Mouse (Mus musculus): Measurements from ENCODE around the gene Ipmk. TPM values are rescaled to one million over a fixed set of nuclear protein-coding genes. Genes with fewer than 3 reads are reported as not detected.
A peak's percentile ranks its signal among the peaks of the same experiment; 100 is the strongest.

The Ipmk gene
- total RNA-seq, 2 experiments from 2014 or later: 39.0 to 40.5 TPM

DNA sequence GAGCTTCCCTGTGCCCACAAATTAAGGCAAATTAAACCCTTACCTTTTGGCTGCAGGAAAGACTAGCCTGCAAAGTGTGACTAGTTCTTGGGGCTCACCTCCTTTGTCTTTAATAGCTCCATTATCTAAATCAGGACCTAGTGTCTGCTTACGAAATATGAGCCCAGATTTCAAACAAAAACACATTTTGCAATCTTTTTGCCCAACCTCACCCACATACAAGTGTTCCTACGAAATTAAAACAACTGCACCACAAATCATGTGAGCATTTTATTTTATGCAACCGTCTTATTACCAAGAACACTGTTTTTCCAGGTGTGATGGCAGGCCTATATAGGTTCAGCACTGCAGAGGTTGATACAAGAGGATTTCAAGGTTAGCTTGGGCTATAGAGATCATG, 4.4 kb upstream of the Ipmk start:
- Histone ChIP-seq H3K27ac (peak overlapping the region; percentile 29; the same call in 1 of the 2 replicates), H3K4me3 (peak overlapping the region; percentile 99)
- no peak for TF ChIP-seq CTCF (conservative IDR thresholded peaks at IDR 0.05)
- no peak for DNase-seq (ENCODE audit: low spot score in 2 of 2)

DNA sequence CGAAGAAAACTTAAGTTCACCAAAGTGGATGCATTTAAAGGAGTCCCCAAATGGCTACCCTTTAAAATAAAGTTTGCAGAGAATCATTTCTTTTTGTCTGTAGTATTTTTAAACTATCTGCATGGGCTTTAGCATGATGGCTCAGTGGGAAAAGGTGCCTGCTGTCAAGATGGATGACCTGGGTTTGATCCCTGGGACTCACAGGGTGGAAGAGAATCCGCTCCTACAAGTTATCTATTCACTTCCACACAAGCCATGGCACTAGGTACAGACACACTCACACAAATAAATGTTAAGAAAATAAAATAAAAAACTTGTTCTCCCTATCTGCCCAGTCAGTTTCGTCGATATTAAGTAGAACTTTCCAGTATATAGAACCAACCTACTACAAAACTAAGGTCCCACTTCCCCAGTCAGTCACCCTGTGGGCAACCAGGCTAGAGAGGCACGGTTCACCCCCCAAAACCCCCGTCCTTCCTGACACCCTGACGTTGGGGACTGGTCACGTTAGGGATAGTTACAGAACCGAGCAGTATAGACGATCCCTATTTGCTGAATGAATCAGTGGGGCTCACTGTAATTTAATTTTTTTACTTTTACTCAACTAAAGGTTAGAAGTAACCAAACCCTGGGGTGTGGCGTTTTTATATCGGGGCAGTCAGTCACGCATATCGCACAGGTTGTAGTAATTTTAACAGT, 3.8 kb upstream of the Ipmk start:
- no peak for TF ChIP-seq CTCF (conservative IDR thresholded peaks at IDR 0.05)
- Histone ChIP-seq H3K27ac (peak overlapping the region; percentile 97), H3K4me3 (peak overlapping the region; percentile 99)
- DNase-seq (ENCODE audit: low spot score in 2 of 2): no peak

DNA sequence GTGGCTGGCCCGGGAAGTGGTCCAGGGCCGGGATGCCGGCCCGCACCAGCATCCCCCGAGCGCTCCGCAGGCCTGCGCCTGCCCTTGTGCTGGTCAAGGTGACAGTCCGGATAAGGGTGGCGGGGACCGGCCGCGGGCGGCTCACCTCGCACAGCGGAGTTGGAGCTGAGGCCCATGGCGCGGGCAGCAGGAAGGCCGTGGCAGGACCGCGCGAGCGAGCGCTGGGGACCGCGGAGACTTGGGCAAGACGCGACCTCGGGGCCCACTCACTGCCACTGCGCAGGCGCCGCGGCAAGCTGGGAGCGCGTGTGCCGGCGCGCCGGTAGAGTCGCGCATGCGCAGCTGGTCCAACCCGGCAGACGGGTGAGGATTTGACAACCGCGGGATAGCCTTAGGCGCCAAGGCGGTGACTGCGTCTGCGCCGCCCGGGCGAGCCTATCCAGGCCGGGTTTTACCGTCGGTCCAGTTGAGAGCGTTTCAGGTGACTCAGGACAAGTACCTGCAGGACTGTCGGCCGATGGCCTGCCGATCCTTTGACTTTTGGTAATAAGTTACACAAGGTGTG, 2.9 kb upstream of the Ipmk start, which contains the start of gene Cisd1:
Cisd1 (minus strand) TSS at position 376 of the 565 bp plus-strand sequence.
- peak within 1 kb of the TSS; percentile 97 for H3K27ac ChIP-seq
- H3K4me3 ChIP-seq: peak within 1 kb of the TSS; percentile 99
- TF ChIP-seq CTCF (conservative IDR thresholded peaks at IDR 0.05): no peak
- DNase-seq (ENCODE audit: low spot score in 2 of 2): peak; percentile 94 to 95

DNA sequence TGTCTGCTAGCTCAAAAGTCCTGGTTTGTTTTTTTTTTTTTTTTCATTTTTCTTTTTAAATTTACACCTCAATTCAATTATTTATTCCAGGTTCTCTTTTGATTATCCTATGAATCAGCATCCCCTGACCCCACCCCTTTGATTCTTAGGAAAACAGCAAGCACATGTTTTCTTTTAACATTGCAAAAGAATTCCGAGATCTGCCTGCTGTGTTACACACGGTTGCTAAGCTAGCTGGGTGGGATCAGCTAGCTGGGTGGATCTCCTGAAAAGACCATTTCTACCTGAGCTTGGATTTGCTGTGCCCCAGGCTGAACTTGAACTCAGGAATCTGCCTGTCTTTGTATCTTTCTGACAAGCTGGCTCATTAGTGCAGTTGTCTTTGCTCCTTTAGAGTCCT, 1.5 kb upstream of the Ipmk start:
- no peak overlapping the region for H3K4me3 ChIP-seq
- no peak for TF ChIP-seq CTCF (conservative IDR thresholded peaks at IDR 0.05)

DNA sequence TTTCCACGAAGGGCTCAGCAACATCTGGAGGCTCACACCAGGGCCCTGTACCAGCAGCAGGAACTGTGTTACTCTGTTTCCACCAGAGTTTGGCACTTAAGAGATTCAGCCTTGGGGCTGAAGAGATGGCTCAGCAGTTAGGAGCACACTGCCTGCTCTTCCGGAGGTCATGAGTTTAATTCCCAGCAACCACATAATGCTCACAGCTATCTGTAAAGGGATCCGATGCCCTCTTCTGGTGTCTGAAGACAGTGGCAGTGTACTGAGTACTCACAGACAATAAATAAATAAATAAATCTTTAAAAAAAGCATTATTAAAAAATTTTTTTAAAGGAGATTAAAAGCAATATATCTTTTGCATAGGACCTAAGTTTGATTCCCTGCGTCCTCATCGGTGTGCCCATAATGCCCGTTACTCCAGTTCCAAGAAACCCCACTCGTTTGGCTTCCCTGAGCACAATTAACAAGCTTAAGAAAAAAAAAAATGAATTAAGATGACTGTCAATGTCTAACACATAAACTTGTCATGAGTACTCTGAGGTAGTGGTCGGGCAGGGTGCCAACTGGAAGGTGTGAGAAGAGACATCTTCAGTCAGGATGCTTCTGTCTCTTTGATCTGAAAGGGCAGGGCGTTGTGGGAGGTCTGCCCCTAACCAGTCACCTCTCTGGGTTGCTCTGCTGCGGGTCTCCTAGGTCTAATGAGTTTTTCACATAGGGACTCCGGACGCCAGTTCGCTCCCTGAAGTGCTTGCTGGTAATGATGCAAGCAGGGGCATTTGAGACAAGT, 648 bp upstream of the Ipmk start:
- DNase-seq (ENCODE audit: low spot score in 2 of 2): no peak
- TF ChIP-seq CTCF (conservative IDR thresholded peaks at IDR 0.05): peak; percentile 68
- H3K27ac ChIP-seq: peak overlapping the region; percentile 97
- H3K4me3 ChIP-seq: peak overlapping the region; percentile 92

More for the DNA sequence above, 1.5 kb upstream of the Ipmk start:
- H3K27ac ChIP-seq: no peak overlapping the region
- DNase-seq (ENCODE audit: low spot score in 2 of 2): no peak

DNA sequence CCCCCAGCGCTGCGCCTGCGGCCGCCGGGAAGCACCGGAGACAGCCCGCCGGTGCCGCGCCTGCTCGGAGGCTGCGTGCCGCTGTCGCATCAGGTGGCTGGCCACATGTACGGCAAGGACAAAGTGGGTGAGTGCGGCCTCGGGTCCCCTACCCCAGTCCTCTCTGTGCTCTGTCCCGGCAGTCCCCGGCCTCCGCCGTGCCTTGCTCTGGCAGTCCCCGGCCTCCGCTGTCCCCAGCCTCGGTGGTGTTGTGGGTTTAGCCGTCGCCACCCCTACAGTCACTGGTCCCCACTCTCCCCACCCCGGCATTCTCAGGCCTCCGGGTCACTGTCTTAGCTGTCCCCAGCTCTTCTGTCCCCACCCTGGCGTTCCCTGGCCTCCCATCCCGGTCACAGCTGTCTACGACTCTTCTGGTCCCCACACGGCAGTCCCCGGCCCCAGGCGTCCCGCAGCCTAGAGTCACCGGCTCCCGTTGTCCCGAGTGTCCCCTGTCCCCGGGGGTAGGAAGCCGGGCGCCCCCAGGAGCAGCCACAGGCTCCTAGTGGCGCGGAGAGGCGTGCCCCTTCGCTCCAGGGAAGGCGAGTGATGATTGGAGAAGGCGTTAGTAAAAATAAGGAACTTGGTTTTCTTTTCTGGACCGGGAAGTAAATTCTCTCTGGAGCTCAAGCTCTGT, 537 bp downstream of the Ipmk start:
- Histone ChIP-seq H3K4me3 (peak overlapping the region; percentile 92), H3K27ac (peak overlapping the region; percentile 97)
- peak in 1 of 2 experiments; percentile 19 for DNase-seq (ENCODE audit: low spot score in 2 of 2)
- peak; percentile 34 for TF ChIP-seq CTCF (conservative IDR thresholded peaks at IDR 0.05)

DNA sequence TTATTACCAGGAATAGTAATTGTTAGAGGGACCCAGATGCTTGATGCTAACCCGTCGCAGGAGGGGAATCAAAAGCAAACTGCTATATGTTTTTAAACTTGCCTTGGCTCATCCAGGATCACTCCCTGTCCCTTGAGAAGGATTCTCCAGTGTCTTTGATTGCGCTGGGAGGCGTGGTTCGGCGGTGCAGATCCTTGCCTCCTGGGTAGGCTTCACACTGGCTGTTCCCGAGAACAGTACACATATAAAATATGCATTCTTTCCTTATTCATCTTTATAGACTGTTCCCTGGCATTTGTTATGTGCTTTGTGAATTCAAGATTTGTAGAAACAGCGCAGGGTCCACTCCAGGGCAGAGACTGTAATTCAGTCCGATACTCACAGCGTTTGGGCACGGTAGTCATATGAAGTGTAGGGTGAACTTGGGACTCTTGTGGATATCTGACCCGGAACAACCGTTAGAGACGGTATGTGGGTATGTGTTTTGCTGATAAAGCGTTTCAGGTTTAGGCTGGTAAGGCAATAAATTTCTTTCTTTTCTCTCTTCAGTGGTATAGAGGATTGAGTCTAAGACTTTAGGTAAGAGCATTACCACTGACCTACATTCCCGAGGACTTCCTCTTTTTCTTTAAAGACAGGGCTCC, 1.2 kb downstream of the Ipmk start:
- H3K27ac ChIP-seq: peak overlapping the region; percentile 97
- TF ChIP-seq CTCF (conservative IDR thresholded peaks at IDR 0.05): no peak

DNA sequence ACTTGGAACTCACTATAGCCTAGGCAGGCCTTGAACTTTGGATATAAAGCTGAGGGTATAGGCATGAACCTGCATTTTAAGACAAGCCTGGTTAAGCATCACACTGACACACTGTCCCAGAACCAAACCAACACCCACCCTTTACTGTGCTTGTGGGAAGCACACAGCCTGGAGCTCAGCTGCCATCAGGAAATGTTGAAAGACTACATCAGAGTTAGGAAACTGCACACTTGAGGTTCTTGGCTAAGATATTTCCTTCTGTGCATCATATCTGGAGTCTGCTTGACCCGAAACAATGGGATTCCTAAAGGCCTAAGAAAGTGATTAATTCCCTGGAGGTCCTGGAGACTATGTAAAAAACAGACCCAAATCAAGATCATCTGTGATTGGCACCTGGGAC, 1.7 kb downstream of the Ipmk start:
- peak overlapping the region; percentile 92 for H3K4me3 ChIP-seq
- no peak for DNase-seq (ENCODE audit: low spot score in 2 of 2)
- no peak for TF ChIP-seq CTCF (conservative IDR thresholded peaks at IDR 0.05)
- peak overlapping the region; percentile 97 for H3K27ac ChIP-seq

More for the DNA sequence above, 1.2 kb downstream of the Ipmk start:
- peak overlapping the region; percentile 92 for H3K4me3 ChIP-seq
- DNase-seq (ENCODE audit: low spot score in 2 of 2): no peak

DNA sequence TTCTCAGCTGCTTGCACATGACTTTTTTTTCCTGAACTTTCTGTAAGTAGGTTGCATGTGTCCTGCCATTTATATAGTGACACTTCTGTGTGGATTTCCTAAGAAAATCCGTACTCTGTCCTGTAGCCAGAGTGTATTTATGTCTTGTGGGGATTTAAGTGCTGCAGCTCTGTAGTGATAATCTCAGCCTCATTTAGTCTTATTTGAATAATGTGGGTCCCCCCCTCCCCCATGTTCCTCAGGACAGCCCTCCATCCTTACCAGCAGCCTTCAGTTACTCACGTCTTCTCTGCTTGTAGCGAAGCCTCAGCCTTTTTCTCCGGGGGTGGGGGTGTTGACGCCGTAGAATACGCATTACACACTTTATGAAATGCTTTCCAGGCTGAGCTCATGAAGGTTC, 3.7 kb downstream of the Ipmk start:
- DNase-seq (ENCODE audit: low spot score in 2 of 2): no peak
- no peak for TF ChIP-seq CTCF (conservative IDR thresholded peaks at IDR 0.05)
- Histone ChIP-seq H3K4me3 (no peak overlapping the region; the same call in 1 of the 2 replicates), H3K27ac (0 out of 2 replicates have a peak overlapping the region, but pooled peaks have one; percentile 10)

DNA sequence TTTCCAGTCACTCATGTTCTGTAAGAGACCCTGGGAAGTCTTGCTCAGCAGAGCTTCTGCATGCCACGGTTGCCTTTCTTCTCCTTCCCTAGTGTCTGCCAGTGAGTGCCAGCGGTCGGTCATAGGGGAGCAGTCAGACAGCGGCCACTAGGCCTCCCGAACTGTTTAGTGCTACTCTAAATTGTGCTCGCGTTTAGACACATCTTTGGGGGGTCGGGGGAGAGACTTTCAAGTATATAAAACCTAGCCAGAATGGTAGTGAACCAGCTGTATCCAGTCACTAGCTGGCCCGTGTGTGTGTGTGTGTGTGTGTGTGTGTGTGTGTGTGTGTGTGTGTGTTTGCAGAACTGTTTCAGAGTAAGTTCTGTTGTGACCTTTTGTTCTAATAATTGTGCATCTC, 6.3 kb downstream of the Ipmk start:
- no peak for DNase-seq (ENCODE audit: low spot score in 2 of 2)
- H3K4me3 ChIP-seq: no peak overlapping the region
- TF ChIP-seq CTCF (conservative IDR thresholded peaks at IDR 0.05): no peak
- no peak overlapping the region for H3K27ac ChIP-seq

DNA sequence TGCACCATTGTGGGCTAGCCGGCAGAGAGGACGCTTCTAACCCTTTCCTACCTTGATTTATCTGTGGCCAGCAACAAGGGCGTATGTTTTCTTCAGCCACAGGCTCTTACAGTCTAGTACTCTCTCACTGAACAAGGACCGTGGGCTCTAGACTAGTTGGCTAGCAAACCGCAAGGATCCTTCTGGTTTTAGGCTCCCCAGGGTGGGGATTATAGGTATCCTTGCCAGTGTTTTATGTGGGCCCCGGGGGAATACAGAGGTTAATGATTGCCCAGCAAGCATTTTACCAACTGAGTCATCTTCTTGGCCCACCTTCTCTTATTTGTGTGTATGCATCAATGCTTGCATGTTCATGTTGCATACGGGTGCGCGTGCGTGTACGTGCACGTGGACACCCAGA, 7.4 kb downstream of the Ipmk start:
- no peak overlapping the region for H3K4me3 ChIP-seq
- H3K27ac ChIP-seq: no peak overlapping the region
- no peak for DNase-seq (ENCODE audit: low spot score in 2 of 2)
- no peak for TF ChIP-seq CTCF (conservative IDR thresholded peaks at IDR 0.05)

DNA sequence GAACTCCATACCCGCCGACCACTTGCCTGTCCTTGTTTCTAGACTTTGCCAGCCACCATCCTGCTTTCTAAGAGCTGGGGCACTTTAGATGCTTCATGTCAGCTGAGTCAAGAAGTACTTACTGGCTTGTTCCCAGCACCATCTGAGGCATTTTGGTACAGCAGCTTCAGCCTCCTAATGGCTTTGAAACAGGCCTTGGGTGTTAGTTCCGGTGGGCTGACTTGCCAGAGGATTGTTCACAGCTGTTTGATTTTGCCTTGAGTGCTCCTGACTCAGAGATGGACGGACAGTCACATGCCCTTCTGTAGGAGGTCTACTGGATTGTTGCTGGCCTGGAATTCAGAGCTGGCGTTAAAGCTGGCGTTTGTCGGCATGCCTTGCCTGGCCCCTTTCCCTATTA, 13.5 kb downstream of the Ipmk start:
- TF ChIP-seq CTCF (conservative IDR thresholded peaks at IDR 0.05): no peak
- DNase-seq (ENCODE audit: low spot score in 2 of 2): no peak
- Histone ChIP-seq H3K4me3 (no peak overlapping the region), H3K27ac (0 out of 2 replicates have a peak overlapping the region, but pooled peaks have one; percentile 18)

All from layer of hippocampus, adult 2 months (tissue).